Mouse (Mus musculus) embryonic fibroblast, embryonic 13.5 days (primary cell): ENCODE results near the gene Pak6.

ENCODE experiments used
- CTCF ChIP-seq: IDR thresholded peaks from 2 replicates; pipeline ENCODE4 v1.5.1; 2011; ENCODE audit warnings: mild to moderate bottlenecking, control low read depth, low read length, moderate library complexity, borderline replicate concordance; ENCODE audit not compliant: insufficient read depth
- POLR2A ChIP-seq: IDR thresholded peaks from 2 replicates; pipeline ENCODE4 v1.6.1; 2011; ENCODE audit warnings: low read depth, mild to moderate bottlenecking, control low read depth, low read length, moderate library complexity

DNA sequence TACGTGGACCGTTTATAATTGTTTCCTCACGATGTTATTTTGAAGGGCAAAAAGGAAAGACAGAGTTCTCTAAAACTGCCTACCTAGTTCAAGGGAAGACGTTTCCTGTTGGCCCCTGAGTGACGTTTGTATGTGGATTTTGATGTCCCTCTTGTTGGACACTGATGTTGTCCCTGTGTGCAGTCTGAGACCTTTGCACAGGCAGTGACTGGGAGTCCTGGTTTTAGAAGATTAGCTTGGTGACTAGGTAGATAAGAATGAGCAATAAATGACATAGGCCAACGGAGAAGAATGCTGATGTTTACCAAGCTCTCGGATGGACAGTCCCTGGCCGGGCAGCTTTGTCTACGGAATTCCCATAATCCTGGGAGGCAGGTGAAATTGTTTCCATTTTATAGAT lies 1.2 kb upstream of the Pak6 start:
- TF ChIP-seq CTCF (no peak), POLR2A (no peak)
